Mouse (Mus musculus) megakaryocyte, embryonic 14.5 days (primary cell): ENCODE results near the gene Lrrc10.

Experiments
- FLI1 ChIP-seq: IDR thresholded peaks from 2 replicates; pipeline ENCODE4 v1.6.1; 2012; ENCODE audit warnings: low read length, inconsistent platforms, mixed read lengths
- GATA1 ChIP-seq: IDR thresholded peaks from 3 replicates; pipeline ENCODE4 v1.6.1; 2012; ENCODE audit warnings: mixed read lengths, low read length, inconsistent platforms, borderline replicate concordance

DNA sequence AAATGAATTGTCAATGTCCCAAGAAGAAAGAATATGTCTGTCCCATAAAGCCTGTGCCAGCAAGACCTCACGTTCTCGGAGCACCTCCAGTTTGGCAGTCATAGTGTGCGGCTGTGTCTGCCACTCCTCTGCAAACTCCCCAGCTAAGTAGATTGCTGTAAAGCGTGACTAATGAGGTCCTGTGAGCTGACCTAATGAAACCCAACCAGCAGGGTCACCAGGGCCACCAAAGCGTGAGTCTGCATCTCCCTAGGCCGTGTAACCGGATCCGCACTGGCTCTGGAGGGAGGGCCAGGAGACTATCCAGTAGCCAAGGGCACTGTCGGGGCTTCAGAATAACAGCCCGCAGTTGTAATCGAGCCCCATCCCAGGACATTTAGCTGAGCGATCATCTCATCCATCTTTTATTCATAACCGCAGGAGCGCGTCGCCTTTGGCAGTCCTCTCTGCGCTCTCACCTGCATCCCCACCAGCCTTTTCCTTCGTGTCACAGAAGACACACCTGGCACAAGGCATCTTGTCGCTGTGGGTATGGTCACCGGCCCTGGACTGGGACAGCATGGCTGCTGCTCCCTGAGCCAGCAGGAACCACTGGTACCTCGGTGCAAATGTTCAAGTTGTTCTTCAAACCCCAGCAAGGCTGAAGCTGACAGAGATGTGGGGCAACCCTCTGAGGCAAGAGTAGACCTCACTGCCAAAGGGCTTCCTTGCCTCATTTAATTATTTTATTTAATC is 24.0 kb upstream of the Lrrc10 start:
- TF ChIP-seq GATA1 (no peak), FLI1 (no peak)
